Mouse (Mus musculus) liver, embryonic 14.5 days (tissue): ENCODE data around the gene Aplnr. TPM values are rescaled to one million over a fixed set of nuclear protein-coding genes. Genes with fewer than 3 reads are reported as not detected.

Experiments
- ATAC-seq: fragments of 200-750 bp; cut with Nextera tagmentation; 2 replicates; pipeline ENCODE4 v1.8.0; 2017; ENCODE audit warnings: moderate number of reproducible peaks, mild to moderate bottlenecking, moderate library complexity; ENCODE audit not compliant: insufficient read depth
- DNase-seq, 3 experiments: peaks; one replicate each; pipeline ENCODE4 v3.0.0-alpha.2; 2012 to 2013; ENCODE audit warnings: low read depth in 3 of 3, low spot score in 3 of 3
- H3K27ac ChIP-seq: fragments of 300-500 bp; sonication (generic); 2 replicates; pipeline ENCODE4 v1.5.1; 2014; ENCODE audit warnings: moderate library complexity, mild to moderate bottlenecking, control low read depth, inconsistent platforms
- H3K27me3 ChIP-seq: fragments of 300-500 bp; sonication (generic); 2 replicates; pipeline ENCODE4 v1.6.1; 2014; ENCODE audit warnings: mild to moderate bottlenecking, low read length, moderate library complexity; ENCODE audit not compliant: control insufficient read depth, insufficient read depth
- H3K36me3 ChIP-seq: fragments of 300-500 bp; sonication (generic); replicated peaks from 2 replicates; pipeline ENCODE4 v1.6.1; 2014; ENCODE audit warnings: low read depth; ENCODE audit not compliant: control insufficient read depth, insufficient read depth
- H3K4me1 ChIP-seq, 2 experiments: fragments of 200-500 bp in 1 of 2; fragments of 300-500 bp in 1 of 2; sonication (generic) in 1 of 2; replicated peaks; 2 replicates each; pipeline ENCODE4 v1.6.1; 2012 to 2014; ENCODE audit warnings: antibody characterized with exemption in 1 of 2, inconsistent platforms in 1 of 2, low read length in 1 of 2; ENCODE audit not compliant: control insufficient read depth in 2 of 2, insufficient read depth in 2 of 2
- H3K4me2 ChIP-seq: fragments of 300-500 bp; sonication (generic); 2 replicates; pipeline ENCODE4 v1.6.1; 2014; ENCODE audit warnings: low read depth, mild to moderate bottlenecking, control low read depth, moderate library complexity
- H3K4me3 ChIP-seq, 2 experiments: fragments of 200-500 bp in 1 of 2; fragments of 300-500 bp in 1 of 2; sonication (generic) in 1 of 2; 2 replicates each; pipeline ENCODE4 v1.5.1; 2012 to 2014; ENCODE audit warnings: low read depth in 2 of 2, low read length in 2 of 2, mild to moderate bottlenecking in 2 of 2, control low read depth in 1 of 2, inconsistent platforms in 1 of 2, moderate library complexity in 1 of 2; ENCODE audit not compliant: insufficient read depth in 1 of 2
- H3K9ac ChIP-seq: fragments of 300-500 bp; sonication (generic); replicated peaks from 2 replicates; pipeline ENCODE4 v1.6.1; 2014; ENCODE audit warnings: mild to moderate bottlenecking, control low read depth, moderate library complexity
- H3K9me3 ChIP-seq: fragments of 300-500 bp; sonication (generic); 2 replicates; pipeline ENCODE4 v1.6.1; 2016; ENCODE audit warnings: low read length, mixed read lengths; ENCODE audit not compliant: control insufficient read depth
- CTCF ChIP-seq: IDR thresholded peaks from 2 replicates; pipeline ENCODE4 v1.5.1; 2016; ENCODE audit warnings: antibody characterized with exemption, low read depth, control low read depth
- EP300 ChIP-seq: IDR thresholded peaks from 2 replicates; pipeline ENCODE4 v1.6.1; 2016; ENCODE audit warnings: antibody characterized with exemption, low read depth
- WGBS: fragments of 180-500 bp; shearing (Covaris S2); extraction: QIAGEN DNeasy Blood & Tissue Kit; methylation state at CpG from one replicate; pipeline ENCODE4 v1.1.7; 2014; ENCODE audit not compliant: insufficient replicate concordance; 5-methylcytosine and 5-hydroxymethylcytosine counted together
- polyA plus RNA-seq, 2 experiments: library from polyadenylated mRNA; depleted of rRNA in 1 of 2; stranded (reverse) in 1 of 2; unstranded in 1 of 2; fragments of >200 nt; fragmentation: Nextera tagmentation in 1 of 2; extraction: Ambion mirVana in 1 of 2; gene quantifications; 2 replicates each; pipeline versions ENCODE4 v1.2.1 to v1.2.3; 2012 to 2014

Gene Aplnr
- polyA plus RNA-seq, 2 experiments, result 0.76 to 0.88 TPM

DNA sequence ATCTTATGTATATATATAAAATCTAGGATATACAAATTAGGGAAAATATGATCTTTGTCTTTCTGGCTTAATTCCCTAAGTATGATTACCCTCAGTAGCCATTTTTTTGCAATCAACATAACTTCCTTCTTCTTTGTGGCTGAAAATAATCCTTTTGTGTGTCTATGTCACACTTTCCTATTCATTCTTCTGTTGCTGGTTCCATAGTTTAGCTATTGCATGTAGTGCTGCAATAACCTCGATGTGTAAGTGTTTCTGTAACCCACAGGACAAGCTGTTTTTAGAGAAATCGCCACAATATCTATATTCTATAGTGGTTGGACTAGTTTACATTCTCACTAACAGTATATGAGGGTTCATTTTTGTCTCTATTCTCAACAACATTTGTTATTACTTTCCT lies 8.9 kb downstream of the Aplnr start:
- Histone ChIP-seq H3K4me2 (no peak overlapping the region), H3K9ac (no peak overlapping the region)
- 44% methylated on average over 2 of the region's 2 CpGs for WGBS

DNA sequence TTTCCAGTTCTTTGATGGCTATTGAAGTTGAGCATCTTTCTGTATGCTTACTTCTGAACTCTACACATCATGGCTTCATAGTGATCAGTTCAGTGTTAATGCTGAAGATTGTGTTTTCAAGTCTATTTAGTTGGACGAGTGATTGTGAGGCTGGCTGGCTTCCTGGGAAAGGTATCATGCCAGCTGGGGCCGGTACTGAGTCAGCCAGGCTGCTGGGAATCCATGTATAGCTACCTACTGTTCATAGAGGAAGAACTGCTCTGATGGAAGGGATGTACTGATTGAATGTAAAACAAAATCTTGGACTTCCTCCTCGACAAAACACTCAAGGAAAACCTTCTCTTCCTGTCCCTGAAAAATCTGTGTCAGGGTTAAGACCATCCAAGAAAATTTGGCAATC lies 9.3 kb downstream of the Aplnr start:
- TF ChIP-seq EP300 (no peak), CTCF (no peak)
- DNase-seq, result no peak
- Histone ChIP-seq H3K9ac (no peak overlapping the region), H3K27me3 (no peaks in the 10 kb centered on the region), H3K4me3 (no peak overlapping the region), H3K4me1 (peaks cover 0 to 2% of the 10 kb centered on the region in 2 experiments; a peak in 1 of 4 replicates), H3K9me3 (no peaks in the 10 kb centered on the region), H3K36me3 (no peaks in the 10 kb centered on the region), H3K4me2 (no peak overlapping the region), H3K27ac (no peak overlapping the region)
- WGBS, result 37% methylated on average over 3 of the region's 3 CpGs
- no peak for ATAC-seq

More for the DNA sequence above, 8.9 kb downstream of the Aplnr start:
- DNase-seq (no peak), ATAC-seq (no peak)
- Histone ChIP-seq H3K27ac (no peak overlapping the region), H3K4me3 (no peak overlapping the region), H3K27me3 (no peaks in the 10 kb centered on the region), H3K36me3 (no peaks in the 10 kb centered on the region), H3K4me1 (peaks cover 0 to 2% of the 10 kb centered on the region in 2 experiments; a peak in 1 of 4 replicates), H3K9me3 (no peaks in the 10 kb centered on the region)
- TF ChIP-seq EP300, result no peak
- TF ChIP-seq CTCF, result no peak

DNA sequence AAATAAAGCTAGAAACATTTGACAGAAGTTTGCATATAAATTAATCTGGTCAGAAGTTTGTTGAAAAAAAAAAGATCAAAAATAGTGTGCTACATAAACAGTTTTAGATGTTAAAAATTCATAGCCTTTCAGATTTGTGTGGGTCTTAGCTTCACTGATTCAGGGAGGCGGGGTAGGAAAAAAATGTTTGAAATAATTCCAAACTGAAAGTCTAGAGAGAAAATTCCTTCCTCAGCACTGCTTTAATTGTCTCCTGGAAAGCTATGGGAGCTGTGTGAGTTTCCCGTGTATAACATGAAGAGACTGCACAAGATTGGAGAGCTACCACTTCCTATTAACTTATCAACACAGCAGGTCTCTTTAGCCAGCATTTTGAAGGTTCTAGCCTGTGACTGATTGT lies 11.5 kb downstream of the Aplnr start:
- TF ChIP-seq EP300, result no peak
- no peak for TF ChIP-seq CTCF
- DNase-seq (no peak), ATAC-seq (no peak)
- no peak overlapping the region for H3K9ac ChIP-seq
- no peaks in the 10 kb centered on the region for H3K27me3 ChIP-seq
- no peaks in the 10 kb centered on the region for H3K36me3 ChIP-seq
- no peak overlapping the region for H3K4me3 ChIP-seq
- no peaks in the 10 kb centered on the region; a peak in 1 of 4 replicates for H3K4me1 ChIP-seq
- H3K27ac ChIP-seq, result no peak overlapping the region
- 41% methylated on average over 2 of the region's 2 CpGs for WGBS
- H3K4me2 ChIP-seq, result no peak overlapping the region
- no peaks in the 10 kb centered on the region for H3K9me3 ChIP-seq

DNA sequence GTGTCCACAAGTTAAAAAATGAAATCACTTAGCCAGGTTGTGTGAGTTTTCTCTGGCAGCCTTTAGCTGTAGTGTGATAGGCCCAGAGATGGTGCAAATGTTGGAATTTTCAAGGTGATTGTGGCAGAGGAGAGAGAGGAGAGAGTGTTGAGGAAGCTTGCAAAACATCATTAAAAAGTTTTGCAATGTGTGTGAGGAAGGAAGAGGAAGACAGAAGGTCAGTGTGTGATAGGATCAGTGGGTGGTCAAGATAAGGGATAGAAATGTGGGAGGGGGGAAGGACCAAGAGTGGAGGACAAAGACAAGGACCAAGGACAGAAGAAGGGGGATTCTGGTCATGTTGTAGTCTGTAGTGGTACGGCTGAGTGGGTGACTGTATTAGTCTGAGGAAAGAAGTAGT lies 14.3 kb downstream of the Aplnr start:
- no peak for DNase-seq
- Histone ChIP-seq H3K4me1 (no peaks in the 10 kb centered on the region; a peak in 1 of 4 replicates), H3K4me3 (no peak overlapping the region), H3K9me3 (no peaks in the 10 kb centered on the region), H3K27me3 (no peaks in the 10 kb centered on the region), H3K27ac (no peak overlapping the region), H3K36me3 (no peaks in the 10 kb centered on the region), H3K9ac (no peak overlapping the region), H3K4me2 (no peak overlapping the region)
- 14% methylated on average over 1 of the region's 1 CpGs for WGBS
- ATAC-seq, result no peak
- TF ChIP-seq CTCF, result no peak
- no peak for TF ChIP-seq EP300

DNA sequence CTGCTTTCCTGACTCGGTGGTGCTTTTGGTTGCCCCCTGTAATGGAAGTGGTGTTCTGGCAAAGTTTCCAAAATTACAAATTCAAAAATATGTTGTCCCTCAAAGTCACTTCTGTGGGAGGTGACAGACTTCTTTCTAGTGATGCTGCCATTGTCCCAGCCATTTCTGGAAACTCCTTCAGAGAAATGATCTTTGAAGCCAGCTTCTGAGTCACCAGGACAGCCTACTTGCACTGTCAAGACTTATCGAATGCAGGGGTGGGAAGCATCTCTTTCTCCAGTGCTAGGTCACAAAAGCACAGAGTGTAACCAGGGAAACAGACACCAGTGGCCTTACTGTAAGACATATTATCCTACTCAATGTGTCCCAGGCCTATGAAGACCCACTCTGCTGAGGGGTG lies 15.2 kb downstream of the Aplnr start:
- Histone ChIP-seq H3K27me3 (no peaks in the 10 kb centered on the region), H3K27ac (no peak overlapping the region), H3K4me2 (no peak overlapping the region), H3K4me1 (no peaks in the 10 kb centered on the region; a peak in 1 of 4 replicates), H3K9me3 (no peaks in the 10 kb centered on the region), H3K9ac (no peak overlapping the region), H3K4me3 (no peak overlapping the region), H3K36me3 (no peaks in the 10 kb centered on the region)
- 54% methylated on average over 2 of the region's 2 CpGs for whole genome bisulfite sequencing
- ATAC-seq (no peak), DNase-seq (no peak)
- no peak for TF ChIP-seq CTCF
- TF ChIP-seq EP300, result no peak
